Mouse (Mus musculus): ENCODE data around the gene Trmt1. TPM values are rescaled to one million over a fixed set of nuclear protein-coding genes. Genes with fewer than 3 reads are reported as not detected.

The Trmt1 gene
- polyA plus RNA-seq, 1 experiment from 2014 or later = 50.0 TPM

DNA sequence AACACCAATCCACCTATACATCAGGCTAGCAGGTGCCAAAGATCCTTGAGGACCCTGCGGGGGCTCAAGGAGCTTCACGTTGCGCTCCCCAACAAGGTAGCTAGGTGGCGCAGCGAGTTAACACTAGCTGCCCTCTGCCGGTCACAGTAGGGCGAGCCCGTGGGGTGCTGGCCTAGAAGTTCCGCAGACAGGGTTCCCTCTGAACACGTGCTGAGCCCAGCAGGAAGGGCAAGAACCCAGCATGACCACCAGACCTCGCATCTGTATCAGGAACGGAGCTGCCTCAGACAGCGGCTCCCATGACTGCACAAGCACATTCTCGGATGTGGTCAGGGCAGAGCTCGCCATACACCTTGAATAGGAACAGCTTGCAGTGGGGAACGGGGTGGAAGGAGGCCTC, 51.5 kb downstream of the Trmt1 start:
- no peaks in the 10 kb centered on the region; the same call in 1 of the 2 replicates for H3K27me3 ChIP-seq (ENCODE audit: control insufficient read depth, insufficient read depth, low read length)
- no peak overlapping the region for H3K27ac ChIP-seq (replicated peaks in 1 of 2; ENCODE audit: control insufficient read depth in 1 of 2, insufficient read depth in 1 of 2, low read depth in 2 of 2, low read length in 2 of 2)
- 2% methylated on average over 16 of the region's 16 CpGs for WGBS
- H3K9ac ChIP-seq (ENCODE audit: low read length) = peak overlapping the region; percentile 45
- H3K4me2 ChIP-seq (ENCODE audit: low read length) = peak overlapping the region; percentile 55
- ATAC-seq (ENCODE audit: insufficient number of reproducible peaks, insufficient read depth, low FRiP score, low read depth) = no peak
- H3K9me3 ChIP-seq (ENCODE audit: control insufficient read depth, low read length) = no peaks in the 10 kb centered on the region
- peaks cover 63 to 81% of the 10 kb centered on the region in 2 experiments for H3K4me1 ChIP-seq (ENCODE audit: control insufficient read depth in 2 of 2, insufficient read depth in 2 of 2, low read length in 2 of 2)
- H3K4me3 ChIP-seq (ENCODE audit: control insufficient read depth in 1 of 2, insufficient read depth in 1 of 2, low read depth in 1 of 2, low read length in 2 of 2) = peak overlapping the region; percentile 2 to 7; a peak in 2 of 4 replicates
- H3K36me3 ChIP-seq (ENCODE audit: control insufficient read depth, insufficient read depth, low read length) = no peaks in the 10 kb centered on the region

DNA sequence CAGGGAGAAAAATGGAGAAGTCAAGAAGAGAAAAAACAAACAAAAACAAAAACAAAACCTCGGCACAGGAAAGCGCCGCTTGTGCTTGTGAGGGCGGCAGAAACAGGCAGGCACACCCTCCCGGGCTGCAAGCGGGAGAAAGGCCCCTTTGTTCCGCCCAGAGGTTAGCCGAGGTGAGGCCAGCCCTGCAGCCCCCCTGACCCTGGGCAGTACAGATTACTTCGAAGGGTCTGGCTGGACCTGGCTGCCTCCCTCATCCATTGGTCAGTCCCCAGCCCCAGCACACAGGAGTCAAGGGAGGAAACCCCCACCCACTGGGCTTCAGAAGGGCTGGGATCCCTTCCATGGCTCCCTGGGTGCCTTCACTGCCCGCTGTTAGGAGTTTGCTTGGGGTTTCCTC, 52.2 kb downstream of the Trmt1 start:
- Histone ChIP-seq H3K4me1 (ENCODE audit: control insufficient read depth in 2 of 2, insufficient read depth in 2 of 2, low read length in 2 of 2) (peaks cover 63 to 81% of the 10 kb centered on the region in 2 experiments), H3K4me2 (ENCODE audit: low read length) (peak overlapping the region; percentile 55), H3K27ac (replicated peaks in 1 of 2; ENCODE audit: control insufficient read depth in 1 of 2, insufficient read depth in 1 of 2, low read depth in 2 of 2, low read length in 2 of 2) (peak overlapping the region in 1 of 2 experiments; percentile 3; a peak in 1 of 4 replicates), H3K4me3 (ENCODE audit: control insufficient read depth in 1 of 2, insufficient read depth in 1 of 2, low read depth in 1 of 2, low read length in 2 of 2) (no peak overlapping the region), H3K36me3 (ENCODE audit: control insufficient read depth, insufficient read depth, low read length) (no peaks in the 10 kb centered on the region), H3K9ac (ENCODE audit: low read length) (peak overlapping the region; percentile 45; the same call in 1 of the 2 replicates), H3K9me3 (ENCODE audit: control insufficient read depth, low read length) (no peaks in the 10 kb centered on the region), H3K27me3 (ENCODE audit: control insufficient read depth, insufficient read depth, low read length) (no peaks in the 10 kb centered on the region; the same call in 1 of the 2 replicates)
- ATAC-seq (ENCODE audit: insufficient number of reproducible peaks, insufficient read depth, low FRiP score, low read depth) = no peak
- WGBS = 32% methylated on average over 10 of the region's 10 CpGs

DNA sequence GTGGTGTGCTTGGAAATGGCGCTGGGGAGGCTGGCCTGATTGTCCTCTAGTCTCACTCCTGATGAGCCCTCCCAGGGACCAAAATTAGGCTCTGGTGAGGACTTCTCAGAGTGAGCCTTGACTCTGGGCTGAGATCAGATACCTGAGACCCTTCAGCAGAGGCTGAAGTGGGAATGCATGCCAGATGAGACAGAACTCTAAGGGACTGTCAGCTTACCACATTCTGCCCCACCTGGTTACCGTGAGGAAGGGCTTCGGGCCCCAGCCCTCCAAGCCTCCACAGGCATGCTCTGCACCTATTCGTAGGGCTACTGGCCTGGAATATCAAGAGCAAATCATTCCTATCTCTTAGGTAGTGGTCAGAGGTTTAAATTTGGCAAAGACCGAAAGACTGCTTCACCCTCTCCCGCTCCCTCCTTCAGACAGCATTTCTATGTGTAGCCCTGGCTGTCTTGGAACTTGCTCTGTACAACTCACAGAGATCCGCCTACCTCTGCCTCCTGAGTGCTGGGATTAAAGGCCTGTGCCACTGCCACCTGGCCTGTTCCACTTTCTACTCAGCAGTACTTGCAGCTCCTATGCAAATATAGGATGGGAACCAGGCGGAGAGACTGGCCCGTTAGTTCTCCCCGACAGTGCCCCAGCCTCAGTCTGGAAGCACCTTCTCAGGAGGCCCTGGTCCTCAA, 52.8 kb downstream of the Trmt1 start:
- H3K36me3 ChIP-seq (ENCODE audit: control insufficient read depth, insufficient read depth, low read length) = no peaks in the 10 kb centered on the region
- H3K4me2 ChIP-seq (ENCODE audit: low read length) = 0 out of 2 replicates have a peak overlapping the region, but pooled peaks have one; percentile 55
- no peak overlapping the region for H3K4me3 ChIP-seq (ENCODE audit: control insufficient read depth in 1 of 2, insufficient read depth in 1 of 2, low read depth in 1 of 2, low read length in 2 of 2)
- no peaks in the 10 kb centered on the region for H3K9me3 ChIP-seq (ENCODE audit: control insufficient read depth, low read length)
- H3K9ac ChIP-seq (ENCODE audit: low read length) = peak overlapping the region; percentile 45; the same call in 1 of the 2 replicates
- H3K27ac ChIP-seq (replicated peaks in 1 of 2; ENCODE audit: control insufficient read depth in 1 of 2, insufficient read depth in 1 of 2, low read depth in 2 of 2, low read length in 2 of 2) = peak overlapping the region; percentile 3 to 5; a peak in 1 of 4 replicates
- peaks cover 65 to 81% of the 10 kb centered on the region in 2 experiments for H3K4me1 ChIP-seq (ENCODE audit: control insufficient read depth in 2 of 2, insufficient read depth in 2 of 2, low read length in 2 of 2)
- ATAC-seq (ENCODE audit: insufficient number of reproducible peaks, insufficient read depth, low FRiP score, low read depth) = no peak
- H3K27me3 ChIP-seq (ENCODE audit: control insufficient read depth, insufficient read depth, low read length) = no peaks in the 10 kb centered on the region; the same call in 1 of the 2 replicates
- 73% methylated on average over 10 of the region's 10 CpGs for WGBS

- Histone ChIP-seq H3K27me3 (ENCODE audit: control insufficient read depth, insufficient read depth, low read length) (no peaks in the 10 kb centered on the region; the same call in 1 of the 2 replicates), H3K4me2 (ENCODE audit: low read length) (no peak overlapping the region), H3K36me3 (ENCODE audit: control insufficient read depth, insufficient read depth, low read length) (no peaks in the 10 kb centered on the region), H3K4me1 (ENCODE audit: control insufficient read depth in 2 of 2, insufficient read depth in 2 of 2, low read length in 2 of 2) (peaks cover 71 to 87% of the 10 kb centered on the region in 2 experiments), H3K9ac (ENCODE audit: low read length) (peak overlapping the region; percentile 18; the same call in 1 of the 2 replicates), H3K9me3 (ENCODE audit: control insufficient read depth, low read length) (no peaks in the 10 kb centered on the region), H3K27ac (replicated peaks in 1 of 2; ENCODE audit: control insufficient read depth in 1 of 2, insufficient read depth in 1 of 2, low read depth in 2 of 2, low read length in 2 of 2) (peak overlapping the region; percentile 3 to 5; a peak in 1 of 4 replicates), H3K4me3 (ENCODE audit: control insufficient read depth in 1 of 2, insufficient read depth in 1 of 2, low read depth in 1 of 2, low read length in 2 of 2) (no peak overlapping the region)
- WGBS = 29% methylated on average over 1 of the region's 1 CpGs
- no peak for ATAC-seq (ENCODE audit: insufficient number of reproducible peaks, insufficient read depth, low FRiP score, low read depth)
Observed at GRCm38 (mm10) chr8:84739401-84739742, 53.3 kb downstream of the Trmt1 start.

DNA sequence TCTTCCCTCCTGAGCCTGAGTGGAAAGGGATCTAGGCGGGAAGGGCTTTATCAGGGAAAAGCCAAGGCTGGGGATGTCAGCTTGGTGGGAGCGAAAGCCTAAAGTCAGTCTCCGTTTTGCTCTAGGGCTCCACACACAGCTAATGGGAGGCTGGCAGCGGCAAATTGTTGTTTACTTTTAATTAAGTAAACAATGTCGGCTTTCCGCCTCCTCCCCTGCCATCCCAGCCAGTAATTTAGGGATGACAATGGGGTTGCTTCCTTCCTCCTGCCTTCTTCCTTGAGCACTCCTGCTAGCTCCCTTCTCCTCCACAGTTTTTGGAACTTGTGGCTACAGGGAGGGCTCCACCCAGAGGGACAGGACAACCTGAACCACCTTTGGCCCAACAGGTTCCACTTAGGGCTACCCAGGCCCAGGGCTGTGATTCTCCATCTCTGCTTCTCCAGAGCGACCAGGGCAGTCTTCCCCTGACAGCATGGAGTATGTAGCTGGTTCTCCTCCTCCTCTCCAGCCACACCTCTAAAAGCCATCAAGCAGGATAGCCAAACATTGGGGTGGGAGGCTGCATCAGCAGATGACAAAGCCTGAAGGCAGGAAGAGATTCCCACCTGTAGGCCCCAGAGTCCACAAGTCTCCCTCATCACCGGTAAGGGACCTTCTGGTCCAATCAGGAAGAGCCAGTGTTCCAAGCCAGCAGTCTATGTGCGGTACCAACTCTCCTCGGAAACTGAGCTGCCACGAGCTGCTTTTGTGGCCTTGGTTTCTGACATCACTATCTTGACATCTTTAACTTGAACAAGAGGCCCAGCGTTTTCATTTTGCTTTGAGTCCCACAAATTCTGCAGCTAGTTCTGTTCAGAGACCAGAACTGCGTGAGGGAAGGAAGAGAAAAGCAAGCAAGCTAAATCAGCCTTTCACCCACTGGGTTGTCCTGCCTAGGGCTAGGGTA, 55.1 kb downstream of the Trmt1 start:
- peak overlapping the region in 1 of 2 experiments; percentile 15; a peak in 2 of 4 replicates for H3K27ac ChIP-seq (replicated peaks in 1 of 2; ENCODE audit: control insufficient read depth in 1 of 2, insufficient read depth in 1 of 2, low read depth in 2 of 2, low read length in 2 of 2)
- no peak overlapping the region for H3K4me2 ChIP-seq (ENCODE audit: low read length)
- peaks cover 76 to 88% of the 10 kb centered on the region in 2 experiments for H3K4me1 ChIP-seq (ENCODE audit: control insufficient read depth in 2 of 2, insufficient read depth in 2 of 2, low read length in 2 of 2)
- no peak for ATAC-seq (ENCODE audit: insufficient number of reproducible peaks, insufficient read depth, low FRiP score, low read depth)
- no peaks in the 10 kb centered on the region for H3K9me3 ChIP-seq (ENCODE audit: control insufficient read depth, low read length)
- no peak overlapping the region for H3K9ac ChIP-seq (ENCODE audit: low read length)
- 70% methylated on average over 13 of the region's 13 CpGs for WGBS
- no peaks in the 10 kb centered on the region; the same call in 1 of the 2 replicates for H3K27me3 ChIP-seq (ENCODE audit: control insufficient read depth, insufficient read depth, low read length)
- no peaks in the 10 kb centered on the region for H3K36me3 ChIP-seq (ENCODE audit: control insufficient read depth, insufficient read depth, low read length)
- no peak overlapping the region for H3K4me3 ChIP-seq (ENCODE audit: control insufficient read depth in 1 of 2, insufficient read depth in 1 of 2, low read depth in 1 of 2, low read length in 2 of 2)

- peak overlapping the region; percentile 62 for H3K4me2 ChIP-seq (ENCODE audit: low read length)
- peak; percentile 36 for ATAC-seq (ENCODE audit: insufficient number of reproducible peaks, insufficient read depth, low FRiP score, low read depth)
- WGBS = 15% methylated on average over 32 of the region's 32 CpGs
Observed at GRCm38 (mm10) chr8:84742171-84743053, 56.3 kb downstream of the Trmt1 start.

More at GRCm38 (mm10) chr8:84742171-84743053, 56.3 kb downstream of the Trmt1 start:
- peaks cover 75 to 85% of the 10 kb centered on the region in 2 experiments for H3K4me1 ChIP-seq (ENCODE audit: control insufficient read depth in 2 of 2, insufficient read depth in 2 of 2, low read length in 2 of 2)
- H3K36me3 ChIP-seq (ENCODE audit: control insufficient read depth, insufficient read depth, low read length) = no peaks in the 10 kb centered on the region
- no peaks in the 10 kb centered on the region for H3K9me3 ChIP-seq (ENCODE audit: control insufficient read depth, low read length)
- H3K4me3 ChIP-seq (ENCODE audit: control insufficient read depth in 1 of 2, insufficient read depth in 1 of 2, low read depth in 1 of 2, low read length in 2 of 2) = peak overlapping the region; percentile 24 to 28
- H3K27ac ChIP-seq (replicated peaks in 1 of 2; ENCODE audit: control insufficient read depth in 1 of 2, insufficient read depth in 1 of 2, low read depth in 2 of 2, low read length in 2 of 2) = peak overlapping the region; percentile 89 to 90
- H3K27me3 ChIP-seq (ENCODE audit: control insufficient read depth, insufficient read depth, low read length) = no peaks in the 10 kb centered on the region; the same call in 1 of the 2 replicates
- H3K9ac ChIP-seq (ENCODE audit: low read length) = peak overlapping the region; percentile 66

All from heart, embryonic 14.5 days (tissue).